Mouse (Mus musculus) CH12.LX (cell line): ENCODE measurements around the gene Ldlrad3. TPM values are rescaled to one million over a fixed set of nuclear protein-coding genes. Genes with fewer than 3 reads are reported as not detected.

Source experiments
- DNase-seq: peaks from one replicate; pipeline ENCODE4 v3.0.0-alpha.2; 2013; ENCODE audit errors: extremely low read depth
- H3K27ac ChIP-seq: 2 replicates; pipeline ENCODE4 v1.5.1; 2012; ENCODE audit warnings: low read depth, mild to moderate bottlenecking, control low read depth, moderate library complexity; ENCODE audit not compliant: insufficient read depth
- H3K27me3 ChIP-seq: replicated peaks from 2 replicates; pipeline ENCODE3; 2012; ENCODE audit warnings: inconsistent platforms
- H3K36me3 ChIP-seq, 2 experiments: replicated peaks in 1 of 2; 2 replicates each; pipeline versions ENCODE3 to v1.6.1; 2012; ENCODE audit warnings: inconsistent platforms in 1 of 2, low read length in 1 of 2, mild to moderate bottlenecking in 1 of 2, mixed read lengths in 1 of 2, moderate library complexity in 1 of 2; ENCODE audit not compliant: control insufficient read depth in 1 of 2, insufficient read depth in 1 of 2
- H3K4me1 ChIP-seq, 2 experiments: 2 replicates each; pipeline ENCODE4 v1.6.1; 2012; ENCODE audit warnings: inconsistent platforms in 1 of 2, moderate library complexity in 1 of 2; ENCODE audit not compliant: insufficient read depth in 2 of 2, control insufficient read depth in 1 of 2
- H3K4me2 ChIP-seq: 2 replicates; pipeline ENCODE4 v1.6.1; 2012; ENCODE audit warnings: low read depth, mild to moderate bottlenecking, control low read depth; ENCODE audit not compliant: poor library complexity, insufficient read depth, severe bottlenecking
- H3K4me3 ChIP-seq, 3 experiments: fragments of 150-350 bp in 1 of 3; sonication (generic) in 1 of 3; replicated peaks in 1 of 3; 2 replicates each; pipeline versions ENCODE3 to v1.5.1; 2011 to 2012; ENCODE audit warnings: low read depth in 2 of 3, low read length in 2 of 3, mild to moderate bottlenecking in 2 of 3, moderate library complexity in 2 of 3, control low read depth in 1 of 3, improper control_type of control experiment in 1 of 3, inconsistent platforms in 1 of 3, mixed read lengths in 1 of 3; ENCODE audit not compliant: poor library complexity in 1 of 3
- H3K79me2 ChIP-seq: replicated peaks from 2 replicates; pipeline ENCODE4 v1.6.1; 2012; ENCODE audit warnings: mild to moderate bottlenecking, moderate library complexity; ENCODE audit not compliant: control insufficient read depth, poor library complexity, insufficient read depth, severe bottlenecking; ENCODE audit errors: extremely low read depth
- H3K9ac ChIP-seq: 2 replicates; pipeline ENCODE4 v1.6.1; 2012; ENCODE audit warnings: low read depth, mild to moderate bottlenecking, control low read depth, moderate library complexity; ENCODE audit not compliant: insufficient read depth
- H3K9me3 ChIP-seq: replicated peaks from 2 replicates; pipeline ENCODE3; 2012; ENCODE audit warnings: low read length, inconsistent platforms, mixed read lengths
- BHLHE40 ChIP-seq: IDR thresholded peaks from 2 replicates; pipeline ENCODE4 v1.6.1; 2011; ENCODE audit warnings: mild to moderate bottlenecking, low read depth, low read length, improper control_type of control experiment
- E2F4 ChIP-seq: IDR thresholded peaks from 2 replicates; pipeline ENCODE4 v1.6.1; 2011; ENCODE audit warnings: low read depth, low read length, improper control_type of control experiment; ENCODE audit not compliant: insufficient replicate concordance
- ETS1 ChIP-seq: conservative IDR thresholded peaks from 2 replicates; pipeline ENCODE4 v1.6.1; 2012; ENCODE audit warnings: low read depth, mild to moderate bottlenecking, inconsistent platforms, low read length, improper control_type of control experiment, moderate library complexity
- GABPA ChIP-seq: IDR thresholded peaks from 2 replicates; pipeline ENCODE4 v1.6.1; 2012; ENCODE audit warnings: low read depth, low read length, improper control_type of control experiment, inconsistent platforms; ENCODE audit not compliant: insufficient replicate concordance
- IRF4 ChIP-seq: IDR thresholded peaks from 2 replicates; pipeline ENCODE4 v1.6.1; 2014; ENCODE audit warnings: low read depth, mild to moderate bottlenecking, inconsistent platforms, low read length, improper control_type of control experiment
- MAFK ChIP-seq: IDR thresholded peaks from 2 replicates; pipeline ENCODE4 v1.6.1; 2011; ENCODE audit warnings: low read length, improper control_type of control experiment; ENCODE audit not compliant: insufficient replicate concordance
- MAX ChIP-seq: IDR thresholded peaks from 2 replicates; pipeline ENCODE4 v1.6.1; 2011; ENCODE audit warnings: low read length, improper control_type of control experiment
- MAZ ChIP-seq: IDR thresholded peaks from 2 replicates; pipeline ENCODE4 v1.6.1; 2012; ENCODE audit warnings: low read depth, mild to moderate bottlenecking, inconsistent platforms, low read length, improper control_type of control experiment, moderate library complexity
- MEF2A ChIP-seq: IDR thresholded peaks from 2 replicates; pipeline ENCODE4 v1.6.1; 2014; ENCODE audit warnings: low read depth, mild to moderate bottlenecking, inconsistent platforms, low read length, improper control_type of control experiment, borderline replicate concordance
- MYC ChIP-seq: IDR thresholded peaks from 2 replicates; pipeline ENCODE4 v1.6.1; 2011; ENCODE audit warnings: low read depth, mild to moderate bottlenecking, improper control_type of control experiment, low read length
- NELFE ChIP-seq: IDR thresholded peaks from 2 replicates; pipeline ENCODE4 v1.6.1; 2011; ENCODE audit warnings: low read depth, low read length, improper control_type of control experiment
- POLR2A ChIP-seq: IDR thresholded peaks from 2 replicates; pipeline ENCODE4 v1.6.1; 2011; ENCODE audit warnings: low read depth, mild to moderate bottlenecking, improper control_type of control experiment, low read length
- RAD21 ChIP-seq: IDR thresholded peaks from 2 replicates; pipeline ENCODE4 v1.6.1; 2011; ENCODE audit warnings: low read depth, mild to moderate bottlenecking, low read length, improper control_type of control experiment, moderate library complexity
- RCOR1 ChIP-seq: conservative IDR thresholded peaks from 2 replicates; pipeline ENCODE4 v1.6.1; 2012; ENCODE audit warnings: low read depth, mild to moderate bottlenecking, inconsistent platforms, low read length, improper control_type of control experiment
- SIN3A ChIP-seq: IDR thresholded peaks from 2 replicates; pipeline ENCODE4 v1.6.1; 2012; ENCODE audit warnings: low read length, improper control_type of control experiment, inconsistent platforms
- TBP ChIP-seq: conservative IDR thresholded peaks from 2 replicates; pipeline ENCODE4 v1.6.1; 2011; ENCODE audit warnings: low read depth, low read length, improper control_type of control experiment
- UBTF ChIP-seq: IDR thresholded peaks from 2 replicates; pipeline ENCODE4 v1.6.1; 2012; ENCODE audit warnings: low read depth, mild to moderate bottlenecking, inconsistent platforms, low read length, improper control_type of control experiment, moderate library complexity
- ZC3H11A ChIP-seq: IDR thresholded peaks from 2 replicates; pipeline ENCODE4 v1.6.1; 2012; ENCODE audit warnings: low read depth, mild to moderate bottlenecking, inconsistent platforms, low read length, improper control_type of control experiment
- ZMIZ1 ChIP-seq: IDR thresholded peaks from 2 replicates; pipeline ENCODE4 v1.6.1; 2012; ENCODE audit warnings: low read depth, mild to moderate bottlenecking, inconsistent platforms, low read length, improper control_type of control experiment
- ZNF384 ChIP-seq: IDR thresholded peaks from 2 replicates; pipeline ENCODE4 v1.6.1; 2012; ENCODE audit warnings: low read depth, low read length, improper control_type of control experiment, inconsistent platforms
- dilution Hi-C: fragments of 300-500 bp; cut with MboI; formaldehyde crosslinking; loops from 2 replicates; pipeline ENCODE4 v1.14.3; 2020; ENCODE audit warnings: low sequenced_read_pairs; ENCODE audit not compliant: extremely low pct_unique_long_range_greater_than_20kb, extremely low pct_ligation_motif_present
- in situ Hi-C: fragments of 300-500 bp; cut with MboI; formaldehyde crosslinking; loops from 3 replicates; pipeline ENCODE4 v1.14.3; 2019; ENCODE audit warnings: low sequenced_read_pairs, low pct_ligation_motif_present, low pct_unique_long_range_greater_than_20kb, mixed read lengths
- polyA plus RNA-seq: library from polyadenylated mRNA; unstranded; fragments of >175 nt; gene quantifications from 2 replicates; pipeline ENCODE4 v1.2.1, GENCODE M21; 2012; ENCODE audit warnings: low read depth; ENCODE audit not compliant: insufficient read length
- total RNA-seq, 2 experiments: library from RNA; depleted of rRNA; stranded (reverse); fragments of 300-350 nt in 1 of 2; fragments of >200 nt in 1 of 2; gene quantifications; 2 replicates each; pipeline ENCODE4 v1.2.3; 2012 to 2014

Gene Ldlrad3
- total and polyA plus RNA-seq, 3 experiments = 0.30 to 2.7 (median 2.1) TPM

DNA sequence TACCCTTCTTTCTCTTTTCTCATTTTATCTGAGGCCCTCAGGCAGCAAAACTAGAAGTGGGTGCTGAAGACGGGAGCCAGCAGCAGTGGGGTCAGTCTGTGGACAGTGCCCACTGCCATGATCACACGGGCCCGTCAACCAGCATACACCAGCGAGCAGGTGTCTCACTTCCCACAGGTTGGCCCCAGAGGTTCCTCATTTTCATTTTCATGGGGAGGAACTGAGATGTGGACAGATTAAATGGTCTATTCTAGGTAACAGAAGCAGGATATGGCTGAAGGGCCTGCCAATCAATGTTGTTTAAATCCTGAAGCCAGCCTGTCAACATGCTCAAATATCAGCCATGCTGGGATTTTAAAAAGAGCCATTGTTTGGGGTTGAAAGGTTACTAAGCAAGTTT, 9.3 kb upstream of the Ldlrad3 start:
- H3K4me2 ChIP-seq = no peak overlapping the region
- in situ Hi-C loops (no loop called here), dilution Hi-C loops (no loop called here)

GRCm38 (mm10) chr2:102194247-102194646, 8.1 kb upstream of the Ldlrad3 start:
- DNase-seq = no peak
- H3K36me3 ChIP-seq = no peaks in the 10 kb centered on the region
- H3K27me3 ChIP-seq = no peaks in the 10 kb centered on the region
- peaks cover 0 to 6% of the 10 kb centered on the region in 2 experiments; a peak in 2 of 4 replicates for H3K4me1 ChIP-seq
- H3K4me2 ChIP-seq = no peak overlapping the region
- in situ Hi-C loops = no loop called here
- no peaks in the 10 kb centered on the region for H3K79me2 ChIP-seq
- H3K27ac ChIP-seq = no peak overlapping the region
- no peak overlapping the region for H3K9ac ChIP-seq
- no peak for TF ChIP-seq MYC
- TF ChIP-seq ZNF384 = no peak
- no peak for TF ChIP-seq TBP
- no peak for TF ChIP-seq ZMIZ1
- no peak for TF ChIP-seq UBTF
- no peak overlapping the region for H3K4me3 ChIP-seq
- dilution Hi-C loops = no loop called here
- H3K9me3 ChIP-seq = peaks cover 2% of the 10 kb centered on the region

More for the DNA sequence above, 9.3 kb upstream of the Ldlrad3 start:
- H3K9ac ChIP-seq = no peak overlapping the region
- TF ChIP-seq NELFE = no peak
- TF ChIP-seq TBP = no peak
- no peak for TF ChIP-seq MEF2A
- TF ChIP-seq MAX = no peak
- TF ChIP-seq POLR2A = no peak
- TF ChIP-seq MAZ = no peak
- TF ChIP-seq E2F4 = no peak
- no peak for TF ChIP-seq SIN3A
- no peak for TF ChIP-seq RAD21
- no peak for TF ChIP-seq BHLHE40
- no peak for TF ChIP-seq ZC3H11A
- TF ChIP-seq RCOR1 = no peak
- no peak for TF ChIP-seq IRF4
- no peak for TF ChIP-seq ETS1
- no peak for TF ChIP-seq GABPA
- TF ChIP-seq MAFK = no peak
- TF ChIP-seq, all 38 proteins: peak for 0
- Histone ChIP-seq H3K27ac (no peak overlapping the region), H3K4me3 (no peak overlapping the region), H3K9me3 (peaks cover 2% of the 10 kb centered on the region), H3K4me1 (peaks cover 0 to 6% of the 10 kb centered on the region in 2 experiments; a peak in 2 of 4 replicates), H3K36me3 (no peaks in the 10 kb centered on the region), H3K27me3 (no peaks in the 10 kb centered on the region), H3K79me2 (no peaks in the 10 kb centered on the region)
- no peak for DNase-seq
